Mouse (Mus musculus): Measurements from ENCODE around the gene Tmppe. TPM values are rescaled to one million over a fixed set of nuclear protein-coding genes. Genes with fewer than 3 reads are reported as not detected.
"Not testable (repeated sequence)": the region's sequence is repeated elsewhere in the genome, so short reads cannot be mapped to it uniquely, and the experiment has no call there.

The Tmppe gene
- polyA plus RNA-seq, 1 experiment from 2014 or later: 6.7 TPM

DNA sequence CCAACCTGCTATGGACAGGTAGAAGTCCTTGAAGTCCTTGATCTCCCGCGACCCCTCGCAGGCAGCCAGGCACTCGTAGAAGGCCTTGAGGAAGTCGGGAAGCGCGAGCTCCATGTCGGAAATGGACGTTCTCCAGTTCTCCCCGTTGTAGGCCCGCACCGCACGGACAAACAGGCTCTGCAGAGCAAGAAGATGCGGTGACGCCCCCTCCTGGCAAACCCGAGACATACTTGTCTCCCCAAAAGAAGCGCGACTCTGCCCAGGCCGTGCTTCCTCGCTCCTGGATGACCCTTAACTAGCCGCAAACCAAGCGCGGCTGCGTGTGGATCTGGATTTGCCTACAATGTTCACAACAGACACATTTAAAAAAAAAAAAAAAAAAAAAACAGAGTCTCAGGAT, 16.2 kb upstream of the Tmppe start:
- Histone ChIP-seq H3K9ac (no peak overlapping the region), H3K36me3 (no peaks in the 10 kb centered on the region), H3K4me3 (no peak overlapping the region), H3K4me1 (replicated peaks) (no peaks in the 10 kb centered on the region), H3K27me3 (no peaks in the 10 kb centered on the region), H3K4me2 (no peak overlapping the region), H3K27ac (replicated peaks) (no peak overlapping the region), H3K9me3 (no peaks in the 10 kb centered on the region)
- WGBS: 92% methylated on average over 24 of the region's 24 CpGs
- ATAC-seq (ENCODE audit: low read depth): no peak

DNA sequence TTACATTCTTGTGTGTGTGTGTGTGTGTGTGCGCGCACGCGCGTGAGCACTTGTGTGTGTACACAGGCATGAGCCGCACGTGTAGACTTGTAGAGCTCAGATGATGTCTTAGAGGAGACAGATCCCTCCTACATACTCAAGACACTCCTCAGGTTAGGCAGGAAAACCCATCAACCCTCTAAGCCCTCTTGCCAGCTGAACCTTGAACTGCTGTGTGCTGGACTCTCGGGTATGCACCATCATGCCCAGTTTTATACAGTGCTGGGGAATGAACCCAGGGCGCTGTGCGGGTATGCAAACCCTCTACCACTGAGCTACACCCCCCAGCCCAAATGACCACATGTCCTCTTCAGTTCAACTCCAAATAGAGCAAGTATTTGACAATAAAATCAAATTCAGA, 15.7 kb upstream of the Tmppe start:
- Histone ChIP-seq H3K4me1 (replicated peaks) (no peaks in the 10 kb centered on the region), H3K9ac (no peak overlapping the region), H3K27ac (replicated peaks) (no peak overlapping the region), H3K4me3 (no peak overlapping the region), H3K36me3 (no peaks in the 10 kb centered on the region), H3K4me2 (no peak overlapping the region), H3K9me3 (no peaks in the 10 kb centered on the region), H3K27me3 (no peaks in the 10 kb centered on the region)
- WGBS: 96% methylated on average over 10 of the region's 10 CpGs
- no peak for ATAC-seq (ENCODE audit: low read depth)

- Histone ChIP-seq H3K4me2 (no peak overlapping the region), H3K27me3 (peaks cover 3% of the 10 kb centered on the region), H3K4me3 (no peak overlapping the region), H3K9me3 (no peaks in the 10 kb centered on the region), H3K27ac (replicated peaks) (no peak overlapping the region), H3K9ac (no peak overlapping the region), H3K4me1 (replicated peaks) (peaks cover 7% of the 10 kb centered on the region), H3K36me3 (no peaks in the 10 kb centered on the region)
- no peak for ATAC-seq (ENCODE audit: low read depth)
- WGBS: 75% methylated on average over 6 of the region's 6 CpGs
Measured at GRCm38 (mm10) chr9:114387086-114387485, 13.8 kb upstream of the Tmppe start.

GRCm38 (mm10) chr9:114388288-114388687, 12.6 kb upstream of the Tmppe start:
- no peak overlapping the region for H3K27ac ChIP-seq (replicated peaks)
- H3K4me1 ChIP-seq (replicated peaks): peaks cover 7% of the 10 kb centered on the region
- H3K4me2 ChIP-seq: no peak overlapping the region
- no peak overlapping the region for H3K9ac ChIP-seq
- no peak overlapping the region for H3K4me3 ChIP-seq
- no peak for ATAC-seq (ENCODE audit: low read depth)
- peaks cover 3% of the 10 kb centered on the region for H3K27me3 ChIP-seq
- no peaks in the 10 kb centered on the region for H3K36me3 ChIP-seq
- 93% methylated on average over 8 of the region's 8 CpGs for WGBS
- H3K9me3 ChIP-seq: no peaks in the 10 kb centered on the region

- no peaks in the 10 kb centered on the region for H3K9me3 ChIP-seq
- no peak overlapping the region for H3K27ac ChIP-seq (replicated peaks)
- peaks cover 3% of the 10 kb centered on the region for H3K27me3 ChIP-seq
- H3K9ac ChIP-seq: no peak overlapping the region
- no peaks in the 10 kb centered on the region for H3K36me3 ChIP-seq
- peaks cover 7% of the 10 kb centered on the region for H3K4me1 ChIP-seq (replicated peaks)
- no peak overlapping the region for H3K4me2 ChIP-seq
- WGBS: 79% methylated on average over 3 of the region's 3 CpGs
- ATAC-seq (ENCODE audit: low read depth): no peak
- no peak overlapping the region for H3K4me3 ChIP-seq
Measured at GRCm38 (mm10) chr9:114388701-114389370, 12.1 kb upstream of the Tmppe start.

DNA sequence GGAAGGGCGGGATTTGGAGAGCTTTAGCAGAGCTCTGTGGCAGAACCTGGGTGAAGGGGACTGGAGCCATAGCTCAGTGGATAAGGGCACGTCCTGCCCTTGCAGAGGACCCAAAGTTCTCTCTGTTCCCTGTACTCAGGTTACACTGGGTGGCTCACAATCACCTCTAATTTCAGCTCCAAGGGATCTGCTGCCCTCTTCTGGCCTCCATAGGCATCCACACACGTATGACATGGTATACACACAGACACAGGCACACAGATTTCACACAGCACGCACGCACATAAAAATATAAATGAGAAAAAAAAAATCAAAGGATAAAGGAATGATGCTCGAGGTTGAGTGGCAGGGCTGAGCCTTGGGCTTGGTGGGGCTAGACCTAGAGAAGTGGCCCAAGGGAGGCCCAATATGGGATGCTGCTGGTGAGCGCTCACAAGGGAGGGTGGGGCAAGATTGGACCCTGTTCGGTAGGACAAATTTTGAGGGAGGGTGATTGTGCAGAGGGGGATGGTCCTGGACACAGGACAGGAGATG, 11.5 kb upstream of the Tmppe start:
- H3K36me3 ChIP-seq: no peaks in the 10 kb centered on the region
- WGBS: 78% methylated on average over 8 of the region's 8 CpGs
- H3K9me3 ChIP-seq: no peaks in the 10 kb centered on the region
- H3K27me3 ChIP-seq: peaks cover 3% of the 10 kb centered on the region
- peak overlapping the region; percentile 71 for H3K4me3 ChIP-seq
- H3K9ac ChIP-seq: no peak overlapping the region
- peak overlapping the region; percentile 87 for H3K4me2 ChIP-seq
- no peak overlapping the region for H3K27ac ChIP-seq (replicated peaks)
- ATAC-seq (ENCODE audit: low read depth): no peak; the same call in none of the 2 replicates
- H3K4me1 ChIP-seq (replicated peaks): peaks cover 7% of the 10 kb centered on the region

GRCm38 (mm10) chr9:114389905-114390748, 10.8 kb upstream of the Tmppe start, which contains the start of gene Crtap:
Crtap (minus strand) TSS chr9:114390675.
- H3K4me3 ChIP-seq: peak within 1 kb of the TSS; percentile 71
- ATAC-seq (ENCODE audit: low read depth): peak; percentile 75
- WGBS: under 1% methylated on average over 92 of the region's 96 CpGs
- H3K27ac ChIP-seq (replicated peaks): peak within 1 kb of the TSS; percentile 33; the same call in 1 of the 2 replicates
- H3K4me2 ChIP-seq: peak within 1 kb of the TSS; percentile 87
- peaks cover 3% of the 10 kb centered on the region for H3K27me3 ChIP-seq
- H3K4me1 ChIP-seq (replicated peaks): peaks cover 7% of the 10 kb centered on the region
- H3K9me3 ChIP-seq: no peaks in the 10 kb centered on the region
- peak within 1 kb of the TSS; percentile 81 for H3K9ac ChIP-seq
- no peaks in the 10 kb centered on the region for H3K36me3 ChIP-seq

DNA sequence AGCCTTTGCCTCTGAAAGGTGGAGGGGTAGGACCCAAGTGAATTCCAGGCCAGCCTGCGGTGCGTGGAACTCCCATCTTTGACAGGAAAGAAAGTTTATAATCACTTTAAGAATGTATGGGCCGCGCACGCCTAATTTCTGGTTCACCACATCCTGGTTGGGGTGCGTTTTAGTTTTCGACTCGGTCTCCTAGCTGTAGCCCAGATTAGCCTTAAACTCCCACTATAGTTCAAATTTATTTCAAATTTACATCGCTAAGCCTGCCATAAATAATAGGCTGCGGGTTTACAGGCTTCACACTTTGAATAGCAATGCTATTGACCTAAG, 10.2 kb upstream of the Tmppe start:
- Histone ChIP-seq H3K9me3 (no peaks in the 10 kb centered on the region), H3K4me1 (replicated peaks) (peaks cover 7% of the 10 kb centered on the region), H3K9ac (peak overlapping the region; percentile 81), H3K36me3 (no peaks in the 10 kb centered on the region), H3K4me2 (peak overlapping the region; percentile 87), H3K4me3 (peak overlapping the region; percentile 71), H3K27ac (replicated peaks) (0 out of 2 replicates have a peak overlapping the region, but pooled peaks have one; percentile 33), H3K27me3 (peaks cover 3% of the 10 kb centered on the region)
- WGBS: 5% methylated on average over 10 of the region's 10 CpGs
- ATAC-seq (ENCODE audit: low read depth): no peak

DNA sequence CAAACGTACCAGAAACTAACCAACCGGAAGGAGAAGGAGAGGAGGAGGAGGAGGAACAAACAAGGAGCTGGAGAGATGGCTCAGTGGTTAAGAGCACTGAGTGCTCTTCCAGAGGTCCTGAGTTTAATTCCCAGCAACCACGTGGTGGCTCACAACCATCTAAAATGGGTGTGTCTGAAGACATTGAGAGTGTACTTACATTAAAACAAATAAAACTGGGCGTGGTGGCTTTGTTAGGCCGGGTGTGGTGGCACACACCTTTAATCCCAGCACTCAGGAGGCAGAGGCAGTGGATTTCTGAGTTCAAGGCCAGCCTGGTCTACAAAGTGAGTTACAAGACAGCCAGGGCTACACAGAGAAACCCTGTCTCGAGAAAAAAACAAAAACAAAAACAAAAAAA, 6.8 kb upstream of the Tmppe start:
- H3K27me3 ChIP-seq; H3K4me1 ChIP-seq (replicated peaks): not testable (repeated sequence)
- 69% methylated on average over 6 of the region's 6 CpGs for WGBS

GRCm38 (mm10) chr9:114394677-114395076, 6.2 kb upstream of the Tmppe start:
- Histone ChIP-seq H3K4me3 (no peak overlapping the region), H3K4me1 (replicated peaks) (peaks cover 7% of the 10 kb centered on the region), H3K4me2 (no peak overlapping the region), H3K9ac (no peak overlapping the region), H3K27ac (replicated peaks) (no peak overlapping the region), H3K9me3 (no peaks in the 10 kb centered on the region), H3K36me3 (no peaks in the 10 kb centered on the region), H3K27me3 (peaks cover 6% of the 10 kb centered on the region)
- 88% methylated on average over 8 of the region's 8 CpGs for WGBS
- no peak for ATAC-seq (ENCODE audit: low read depth)

More for the DNA sequence above, 6.8 kb upstream of the Tmppe start:
- H3K4me3 ChIP-seq; H3K36me3 ChIP-seq; H3K9me3 ChIP-seq; H3K27ac ChIP-seq (replicated peaks); H3K4me2 ChIP-seq; ATAC-seq (ENCODE audit: low read depth); H3K9ac ChIP-seq: not testable (repeated sequence)

GRCm38 (mm10) chr9:114395258-114395657, 5.6 kb upstream of the Tmppe start:
- no peak for ATAC-seq (ENCODE audit: low read depth)
- Histone ChIP-seq H3K36me3 (no peaks in the 10 kb centered on the region), H3K9ac (no peak overlapping the region), H3K4me2 (no peak overlapping the region), H3K27ac (replicated peaks) (no peak overlapping the region), H3K4me1 (replicated peaks) (peaks cover 7% of the 10 kb centered on the region), H3K9me3 (no peaks in the 10 kb centered on the region), H3K27me3 (peaks cover 6% of the 10 kb centered on the region), H3K4me3 (no peak overlapping the region)
- 88% methylated on average over 4 of the region's 4 CpGs for WGBS

- 93% methylated on average over 12 of the region's 12 CpGs for WGBS
- Histone ChIP-seq H3K27ac (replicated peaks) (no peak overlapping the region), H3K27me3 (0 out of 2 replicates have a peak, but pooled peaks cover 3% of the 10 kb centered on the region), H3K36me3 (peaks cover 8% of the 10 kb centered on the region), H3K4me1 (replicated peaks) (peaks cover 13% of the 10 kb centered on the region), H3K4me2 (no peak overlapping the region), H3K9me3 (peaks cover 3% of the 10 kb centered on the region; the same call in 1 of the 2 replicates), H3K9ac (no peak overlapping the region), H3K4me3 (no peak overlapping the region)
- ATAC-seq (ENCODE audit: low read depth): no peak
Measured at GRCm38 (mm10) chr9:114399680-114400079, 1.2 kb upstream of the Tmppe start.

Measured in neural tube, embryonic 13.5 days (tissue).